Mouse (Mus musculus) liver, embryonic 13.5 days (tissue): Measurements from ENCODE around the gene Hnrnph1. TPM values are rescaled to one million over a fixed set of nuclear protein-coding genes. Genes with fewer than 3 reads are reported as not detected.
"Not testable (repeated sequence)": the region's sequence is repeated elsewhere in the genome, so short reads cannot be mapped to it uniquely, and the experiment has no call there.

Experiments
- ATAC-seq: fragments of 200-750 bp; cut with Nextera tagmentation; 2 replicates; pipeline ENCODE4 v1.8.0; 2017; ENCODE audit warnings: low read depth, mild to moderate bottlenecking, moderate number of reproducible peaks, moderate library complexity
- DNase-seq: peaks from one replicate; pipeline ENCODE4 v3.0.0; 2022
- H3K27ac ChIP-seq: fragments of 300-500 bp; sonication (generic); 2 replicates; pipeline ENCODE4 v1.5.1; 2015; ENCODE audit warnings: moderate library complexity, mild to moderate bottlenecking, inconsistent platforms
- H3K27me3 ChIP-seq: fragments of 300-500 bp; sonication (generic); 2 replicates; pipeline ENCODE4 v1.6.1; 2015; ENCODE audit warnings: mild to moderate bottlenecking, inconsistent platforms
- H3K36me3 ChIP-seq: fragments of 300-500 bp; sonication (generic); 2 replicates; pipeline ENCODE4 v1.6.1; 2015; ENCODE audit warnings: mild to moderate bottlenecking, inconsistent platforms
- H3K4me1 ChIP-seq: fragments of 300-500 bp; sonication (generic); replicated peaks from 2 replicates; pipeline ENCODE4 v1.6.1; 2015; ENCODE audit warnings: inconsistent platforms
- H3K4me2 ChIP-seq: fragments of 300-500 bp; sonication (generic); 2 replicates; pipeline ENCODE4 v1.6.1; 2015; ENCODE audit warnings: inconsistent platforms, mild to moderate bottlenecking, moderate library complexity
- H3K4me3 ChIP-seq: fragments of 300-500 bp; sonication (generic); replicated peaks from 2 replicates; pipeline ENCODE4 v1.5.1; 2015; ENCODE audit warnings: mild to moderate bottlenecking, inconsistent platforms
- H3K9ac ChIP-seq: fragments of 300-500 bp; sonication (generic); 2 replicates; pipeline ENCODE4 v1.6.1; 2015; ENCODE audit warnings: mild to moderate bottlenecking, inconsistent platforms
- H3K9me3 ChIP-seq: fragments of 300-500 bp; sonication (generic); replicated peaks from 2 replicates; pipeline ENCODE4 v1.6.1; 2016; ENCODE audit warnings: inconsistent platforms
- WGBS: fragments of 180-500 bp; shearing (Covaris S2); methylation state at CpG from one replicate; pipeline ENCODE4 v1.1.7; 2015; ENCODE audit not compliant: insufficient replicate concordance; 5-methylcytosine and 5-hydroxymethylcytosine counted together
- polyA plus RNA-seq: library from polyadenylated mRNA; unstranded; fragments of >200 nt; fragmentation: Nextera tagmentation; extraction: Ambion mirVana; gene quantifications from 2 replicates; pipeline ENCODE4 v1.2.1, GENCODE M21; 2015

Hnrnph1 gene
- polyA plus RNA-seq, 1 experiment from 2014 or later: 124 TPM

- H3K27ac ChIP-seq: peak overlapping the region; percentile 31
- ATAC-seq: peak; percentile 53; the same call in 1 of the 2 replicates
- peaks cover 24% of the 10 kb centered on the region for H3K4me1 ChIP-seq
- DNase-seq: no peak
- H3K9me3 ChIP-seq: no peaks in the 10 kb centered on the region
- no peak overlapping the region for H3K9ac ChIP-seq
- H3K27me3 ChIP-seq: peaks cover 31% of the 10 kb centered on the region
- H3K4me3 ChIP-seq: no peak overlapping the region
- 11% methylated on average over 1 of the region's 1 CpGs for WGBS
- H3K4me2 ChIP-seq: no peak overlapping the region
- no peaks in the 10 kb centered on the region for H3K36me3 ChIP-seq
These were observed 21.4 kb upstream of the Hnrnph1 start for GRCm38 (mm10) chr11:50355395-50355794.

DNA sequence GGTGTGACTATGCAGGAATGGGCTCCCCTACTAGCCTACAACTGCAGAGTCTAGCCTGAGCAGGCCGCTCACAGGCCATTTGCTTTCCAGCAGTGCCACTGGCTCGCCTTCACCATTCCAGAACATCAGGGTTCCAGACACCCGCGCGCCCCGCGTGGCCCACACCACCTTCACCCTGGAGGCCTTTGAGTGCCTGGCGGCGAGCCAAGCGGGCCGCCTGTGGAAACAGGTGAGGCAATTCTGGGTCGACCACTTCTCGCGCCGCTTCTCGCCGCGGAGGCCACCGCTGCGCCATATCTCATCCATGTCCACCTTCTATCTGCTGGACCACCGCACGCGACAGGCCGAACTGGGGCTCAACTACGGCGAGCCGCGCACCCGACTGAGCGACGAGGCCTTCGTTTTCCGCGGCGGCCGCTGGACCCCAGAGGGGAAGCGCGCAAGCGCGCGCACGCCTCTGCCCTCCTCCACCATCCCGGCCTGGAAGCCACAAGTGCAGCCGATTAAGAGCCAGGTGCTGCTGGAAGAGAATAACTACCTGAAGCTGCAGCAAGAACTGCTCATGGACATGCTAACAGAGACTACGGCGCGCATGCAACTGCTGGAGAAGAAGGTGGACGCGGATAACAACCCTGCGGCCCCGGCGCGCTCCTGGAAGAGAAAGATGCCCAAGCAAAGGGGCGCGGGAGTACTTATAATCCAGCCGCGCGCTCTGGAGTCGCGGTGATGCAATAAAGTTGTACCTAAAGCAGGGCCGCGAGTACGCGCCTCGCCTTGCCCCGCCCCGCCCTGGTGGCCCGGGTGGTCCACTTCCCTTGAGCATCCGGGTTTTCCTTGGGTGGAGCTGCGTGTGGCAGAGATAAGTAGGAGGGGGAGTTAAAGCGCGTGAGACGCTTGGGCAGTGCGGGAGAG is 17.6 kb upstream of the Hnrnph1 start:
- Histone ChIP-seq H3K4me3 (peak overlapping the region; percentile 62), H3K36me3 (no peaks in the 10 kb centered on the region), H3K9me3 (no peaks in the 10 kb centered on the region), H3K27me3 (peaks cover 40% of the 10 kb centered on the region), H3K4me2 (peak overlapping the region; percentile 83), H3K27ac (no peak overlapping the region), H3K4me1 (peaks cover 24% of the 10 kb centered on the region), H3K9ac (peak overlapping the region; percentile 63)
- ATAC-seq (peak; percentile 47), DNase-seq (peak; percentile 48)
- WGBS: 4% methylated on average over 74 of the region's 74 CpGs

GRCm38 (mm10) chr11:50361282-50361681 is 15.5 kb upstream of the Hnrnph1 start:
- 40% methylated on average over 1 of the region's 1 CpGs for WGBS
- H3K9me3 ChIP-seq, DNase-seq, ATAC-seq, H3K27ac ChIP-seq, H3K36me3 ChIP-seq, H3K9ac ChIP-seq, H3K4me2 ChIP-seq, H3K4me3 ChIP-seq: not testable (repeated sequence)
- Histone ChIP-seq H3K4me1 (peaks cover 26% of the 10 kb centered on the region), H3K27me3 (peaks cover 40% of the 10 kb centered on the region)

- Histone ChIP-seq H3K4me1 (peaks cover 16% of the 10 kb centered on the region), H3K9me3 (no peaks in the 10 kb centered on the region), H3K4me3 (no peak overlapping the region), H3K27me3 (peaks cover 17% of the 10 kb centered on the region), H3K4me2 (no peak overlapping the region), H3K36me3 (no peaks in the 10 kb centered on the region), H3K27ac (no peak overlapping the region), H3K9ac (no peak overlapping the region)
- no peak for ATAC-seq
- DNase-seq: peak; percentile 61
- WGBS: 5% methylated on average over 4 of the region's 4 CpGs
These were observed 12.2 kb upstream of the Hnrnph1 start for GRCm38 (mm10) chr11:50364548-50364947.

DNA sequence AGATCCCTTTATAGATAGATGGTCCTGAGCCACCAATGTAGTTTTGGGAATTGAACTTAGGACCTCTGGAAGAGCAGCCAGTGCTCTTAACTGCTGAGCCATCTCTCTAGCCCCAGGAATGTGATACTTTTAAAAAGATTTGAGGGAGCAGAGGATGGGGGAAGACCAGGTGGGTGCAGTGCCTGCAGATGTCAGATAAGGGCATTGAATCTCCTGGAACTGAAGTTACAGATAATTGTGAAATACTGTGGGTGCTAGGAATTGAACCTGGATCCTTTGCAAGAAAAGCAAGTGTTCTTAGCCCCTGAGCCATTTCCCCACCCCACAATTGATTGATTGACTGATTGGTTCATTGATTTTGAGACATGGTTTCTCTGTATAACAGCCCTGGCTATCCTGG is 11.5 kb upstream of the Hnrnph1 start:
- no peak for DNase-seq
- Histone ChIP-seq H3K27me3 (peaks cover 9% of the 10 kb centered on the region), H3K9me3 (no peaks in the 10 kb centered on the region), H3K27ac (no peak overlapping the region), H3K36me3 (no peaks in the 10 kb centered on the region), H3K4me2 (no peak overlapping the region), H3K4me3 (no peak overlapping the region), H3K9ac (no peak overlapping the region), H3K4me1 (peaks cover 12% of the 10 kb centered on the region; the same call in 1 of the 2 replicates)
- ATAC-seq: no peak

DNA sequence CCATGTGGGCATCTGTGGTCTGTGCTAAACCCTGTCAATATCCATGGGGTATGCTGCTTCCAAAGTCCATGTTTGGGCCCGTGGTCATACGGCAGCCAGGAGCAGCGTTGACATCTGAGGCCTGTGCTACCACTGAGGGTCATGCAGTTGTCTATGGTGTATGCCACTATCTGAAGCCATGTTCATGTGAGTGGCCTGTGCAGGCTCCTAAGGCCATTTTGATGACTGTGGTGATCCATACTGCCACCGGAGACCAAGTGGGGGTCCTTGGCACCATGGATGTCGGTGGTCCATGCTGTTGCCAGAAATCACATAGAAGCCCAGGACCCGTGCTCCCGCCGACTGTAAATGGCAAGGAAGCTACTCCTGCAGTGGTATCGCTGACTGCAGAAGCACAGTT is 9.3 kb upstream of the Hnrnph1 start:
- peaks cover 26% of the 10 kb centered on the region for H3K4me1 ChIP-seq
- no peak for DNase-seq
- H3K4me3 ChIP-seq: no peak overlapping the region
- no peaks in the 10 kb centered on the region for H3K9me3 ChIP-seq
- no peak overlapping the region for H3K9ac ChIP-seq
- no peak overlapping the region for H3K27ac ChIP-seq
- no peaks in the 10 kb centered on the region for H3K27me3 ChIP-seq
- no peak overlapping the region for H3K4me2 ChIP-seq
- 0 out of 2 replicates have a peak, but pooled peaks have one; percentile 14 for ATAC-seq
- no peaks in the 10 kb centered on the region for H3K36me3 ChIP-seq
- 76% methylated on average over 9 of the region's 9 CpGs for WGBS

- WGBS: 70% methylated on average over 5 of the region's 5 CpGs
- Histone ChIP-seq H3K4me2 (no peak overlapping the region), H3K27me3 (no peaks in the 10 kb centered on the region), H3K9me3 (no peaks in the 10 kb centered on the region), H3K36me3 (no peaks in the 10 kb centered on the region), H3K4me1 (peaks cover 26% of the 10 kb centered on the region), H3K4me3 (no peak overlapping the region), H3K9ac (no peak overlapping the region), H3K27ac (no peak overlapping the region; the same call in 1 of the 2 replicates)
- DNase-seq (no peak), ATAC-seq (no peak)
These were observed 7.4 kb upstream of the Hnrnph1 start for GRCm38 (mm10) chr11:50369360-50369911.

DNA sequence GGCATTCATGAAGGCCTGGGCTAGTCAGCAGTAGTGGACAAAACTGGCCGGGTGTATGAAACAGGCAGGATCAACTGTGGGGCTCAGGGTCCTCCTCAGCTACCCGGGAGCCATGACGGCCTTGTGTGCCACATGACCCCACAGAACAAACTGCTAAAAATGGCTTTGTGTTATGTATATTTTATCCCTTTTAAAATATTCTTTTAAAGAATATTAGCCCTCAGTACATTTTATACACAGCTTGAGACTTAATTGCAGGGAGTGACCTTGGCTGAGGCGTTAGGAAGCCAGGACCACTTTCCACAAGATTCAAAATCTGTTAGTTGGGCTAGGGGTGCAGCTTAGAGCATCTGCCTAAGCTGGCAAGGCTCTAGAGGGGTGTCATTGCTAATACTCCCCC is 5.8 kb upstream of the Hnrnph1 start:
- DNase-seq (no peak), ATAC-seq (no peak)
- Histone ChIP-seq H3K4me3 (peak overlapping the region; percentile 55), H3K9ac (peak overlapping the region; percentile 75; the same call in 1 of the 2 replicates), H3K27ac (no peak overlapping the region), H3K36me3 (no peaks in the 10 kb centered on the region), H3K4me2 (peak overlapping the region; percentile 76), H3K4me1 (peaks cover 22% of the 10 kb centered on the region), H3K9me3 (no peaks in the 10 kb centered on the region), H3K27me3 (no peaks in the 10 kb centered on the region)
- 65% methylated on average over 4 of the region's 4 CpGs for WGBS

GRCm38 (mm10) chr11:50371399-50371841 is 5.4 kb upstream of the Hnrnph1 start:
- Histone ChIP-seq H3K27ac (no peak overlapping the region; the same call in 1 of the 2 replicates), H3K4me1 (peaks cover 27% of the 10 kb centered on the region), H3K27me3 (no peaks in the 10 kb centered on the region), H3K4me3 (peak overlapping the region; percentile 55), H3K9ac (peak overlapping the region; percentile 75), H3K36me3 (no peaks in the 10 kb centered on the region), H3K9me3 (no peaks in the 10 kb centered on the region), H3K4me2 (peak overlapping the region; percentile 76)
- DNase-seq (peak; percentile 37), ATAC-seq (0 out of 2 replicates have a peak, but pooled peaks have one; percentile 44)
- WGBS: 2% methylated on average over 18 of the region's 18 CpGs

DNA sequence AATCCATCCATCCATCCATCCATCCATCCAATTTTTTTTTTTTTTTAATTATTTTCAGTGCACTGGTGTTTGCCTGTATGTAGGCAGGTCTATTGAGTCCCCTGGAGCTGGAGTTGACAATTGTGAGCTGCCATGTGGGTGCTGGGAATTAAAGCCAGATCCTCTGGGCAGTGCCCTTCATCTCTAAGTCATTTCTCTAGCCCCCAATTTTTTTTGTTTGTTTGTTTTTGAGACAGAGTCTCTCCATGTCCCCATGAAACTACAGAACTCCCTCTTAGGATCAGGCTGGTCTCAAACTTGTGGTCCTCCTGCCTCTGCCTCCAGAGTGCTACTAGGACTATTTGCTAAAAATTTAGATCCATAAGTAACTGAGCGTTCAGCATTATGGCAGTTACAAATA is 4.9 kb upstream of the Hnrnph1 start:
- Histone ChIP-seq H3K36me3 (no peaks in the 10 kb centered on the region), H3K9ac (peak overlapping the region; percentile 75), H3K4me2 (peak overlapping the region; percentile 76), H3K4me1 (peaks cover 31% of the 10 kb centered on the region), H3K27me3 (no peaks in the 10 kb centered on the region), H3K27ac (no peak overlapping the region), H3K4me3 (peak overlapping the region; percentile 55; the same call in 1 of the 2 replicates), H3K9me3 (no peaks in the 10 kb centered on the region)
- no peak for DNase-seq
- ATAC-seq: no peak
- WGBS: 91% methylated on average over 1 of the region's 1 CpGs

DNA sequence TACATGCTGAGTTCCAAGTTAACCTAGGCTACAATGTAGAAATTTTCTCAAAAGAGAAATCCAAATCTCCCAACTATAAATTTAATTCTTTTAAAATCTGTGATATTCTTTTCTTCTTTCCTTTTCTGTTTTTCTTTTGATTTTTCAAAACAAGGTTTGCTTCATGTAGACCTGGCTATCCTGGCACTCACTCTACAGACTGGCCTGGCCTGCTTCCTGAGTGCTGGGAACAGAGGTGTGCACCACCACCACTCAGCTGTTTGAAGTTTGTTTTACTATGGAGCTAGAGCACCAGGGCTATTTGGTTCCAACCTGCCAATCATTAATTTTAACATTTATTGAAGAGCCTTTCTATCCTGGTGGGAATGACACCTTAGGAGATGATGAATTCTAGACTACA is 3.7 kb upstream of the Hnrnph1 start:
- Histone ChIP-seq H3K27ac (no peak overlapping the region), H3K36me3 (no peaks in the 10 kb centered on the region), H3K4me3 (no peak overlapping the region), H3K9me3 (no peaks in the 10 kb centered on the region), H3K27me3 (no peaks in the 10 kb centered on the region), H3K4me2 (no peak overlapping the region), H3K4me1 (peaks cover 31% of the 10 kb centered on the region), H3K9ac (no peak overlapping the region)
- DNase-seq (no peak), ATAC-seq (no peak)
